Mouse (Mus musculus): ENCODE measurements around the gene Arl5c. TPM values are rescaled to one million over a fixed set of nuclear protein-coding genes. Genes with fewer than 3 reads are reported as not detected.

The Arl5c gene
- polyA plus RNA-seq, 1 experiment from 2014 or later, result 6.9 TPM

- Histone ChIP-seq H3K27ac (replicated peaks) (no peak overlapping the region), H3K36me3 (no peaks in the 10 kb centered on the region), H3K4me2 (replicated peaks) (no peak overlapping the region), H3K9me3 (no peaks in the 10 kb centered on the region), H3K4me3 (no peak overlapping the region), H3K4me1 (peaks cover 5% of the 10 kb centered on the region; the same call in 1 of the 2 replicates), H3K9ac (replicated peaks) (no peak overlapping the region), H3K27me3 (no peaks in the 10 kb centered on the region)
- no peak for ATAC-seq (replicated peaks)
- WGBS, result 90% methylated on average over 5 of the region's 5 CpGs
Measured at GRCm38 (mm10) chr11:97974141-97974540, 21.8 kb downstream of the Arl5c start.

- H3K4me1 ChIP-seq, result peaks cover 5% of the 10 kb centered on the region; the same call in 1 of the 2 replicates
- ATAC-seq (replicated peaks), result no peak
- H3K9ac ChIP-seq (replicated peaks), result no peak overlapping the region
- H3K4me2 ChIP-seq (replicated peaks), result no peak overlapping the region
- no peak overlapping the region for H3K4me3 ChIP-seq
- H3K9me3 ChIP-seq, result no peaks in the 10 kb centered on the region
- no peaks in the 10 kb centered on the region for H3K27me3 ChIP-seq
- no peak overlapping the region for H3K27ac ChIP-seq (replicated peaks)
- H3K36me3 ChIP-seq, result no peaks in the 10 kb centered on the region
- WGBS, result 70% methylated on average over 2 of the region's 2 CpGs
Measured at GRCm38 (mm10) chr11:97972434-97972833, 23.5 kb downstream of the Arl5c start.

- H3K36me3 ChIP-seq, result no peaks in the 10 kb centered on the region
- no peak for ATAC-seq (replicated peaks)
- H3K4me2 ChIP-seq (replicated peaks), result no peak overlapping the region
- 34% methylated on average over 7 of the region's 7 CpGs for WGBS
- peaks cover 5% of the 10 kb centered on the region; the same call in 1 of the 2 replicates for H3K4me1 ChIP-seq
- no peaks in the 10 kb centered on the region for H3K9me3 ChIP-seq
- no peak overlapping the region for H3K4me3 ChIP-seq
- H3K27me3 ChIP-seq, result no peaks in the 10 kb centered on the region
- no peak overlapping the region for H3K9ac ChIP-seq (replicated peaks)
- 0 out of 2 replicates have a peak overlapping the region, but pooled peaks have one; percentile 3 for H3K27ac ChIP-seq (replicated peaks)
Measured at GRCm38 (mm10) chr11:97971232-97971631, 24.7 kb downstream of the Arl5c start.

GRCm38 (mm10) chr11:97970771-97971170, 25.2 kb downstream of the Arl5c start:
- ATAC-seq (replicated peaks), result no peak

GRCm38 (mm10) chr11:97968385-97968784, 27.6 kb downstream of the Arl5c start:
- Histone ChIP-seq H3K27me3 (no peaks in the 10 kb centered on the region), H3K4me2 (replicated peaks) (no peak overlapping the region), H3K9me3 (no peaks in the 10 kb centered on the region), H3K27ac (replicated peaks) (no peak overlapping the region), H3K4me1 (peaks cover 5% of the 10 kb centered on the region; the same call in 1 of the 2 replicates), H3K36me3 (no peaks in the 10 kb centered on the region), H3K9ac (replicated peaks) (no peak overlapping the region), H3K4me3 (no peak overlapping the region)
- WGBS, result 85% methylated on average over 5 of the region's 5 CpGs
- ATAC-seq (replicated peaks), result no peak

More at GRCm38 (mm10) chr11:97970771-97971170, 25.2 kb downstream of the Arl5c start:
- Histone ChIP-seq H3K4me2 (replicated peaks) (no peak overlapping the region), H3K27ac (replicated peaks) (0 out of 2 replicates have a peak overlapping the region, but pooled peaks have one; percentile 3), H3K9ac (replicated peaks) (no peak overlapping the region), H3K4me3 (no peak overlapping the region), H3K36me3 (no peaks in the 10 kb centered on the region), H3K9me3 (no peaks in the 10 kb centered on the region), H3K4me1 (peaks cover 5% of the 10 kb centered on the region; the same call in 1 of the 2 replicates), H3K27me3 (no peaks in the 10 kb centered on the region)
- 87% methylated on average over 7 of the region's 7 CpGs for WGBS

- no peak overlapping the region for H3K4me3 ChIP-seq
- no peak for ATAC-seq (replicated peaks)
- no peaks in the 10 kb centered on the region for H3K27me3 ChIP-seq
- H3K4me2 ChIP-seq (replicated peaks), result no peak overlapping the region
- no peaks in the 10 kb centered on the region for H3K9me3 ChIP-seq
- WGBS, result 21% methylated on average over 2 of the region's 2 CpGs
- no peak overlapping the region for H3K9ac ChIP-seq (replicated peaks)
- no peaks in the 10 kb centered on the region for H3K36me3 ChIP-seq
- H3K4me1 ChIP-seq, result peaks cover 5% of the 10 kb centered on the region; the same call in 1 of the 2 replicates
- no peak overlapping the region for H3K27ac ChIP-seq (replicated peaks)
Measured at GRCm38 (mm10) chr11:97967114-97967513, 28.9 kb downstream of the Arl5c start.

- Histone ChIP-seq H3K27ac (replicated peaks) (no peak overlapping the region), H3K9me3 (no peaks in the 10 kb centered on the region), H3K9ac (replicated peaks) (no peak overlapping the region), H3K4me3 (no peak overlapping the region), H3K27me3 (no peaks in the 10 kb centered on the region), H3K4me1 (0 out of 2 replicates have a peak, but pooled peaks cover 4% of the 10 kb centered on the region), H3K4me2 (replicated peaks) (no peak overlapping the region), H3K36me3 (no peaks in the 10 kb centered on the region)
- 74% methylated on average over 1 of the region's 1 CpGs for WGBS
- ATAC-seq (replicated peaks), result no peak
Measured at GRCm38 (mm10) chr11:97960907-97961306, 35.1 kb downstream of the Arl5c start.

- H3K27ac ChIP-seq (replicated peaks), result no peak overlapping the region
- no peaks in the 10 kb centered on the region for H3K9me3 ChIP-seq
- H3K4me3 ChIP-seq, result no peak overlapping the region
- peaks cover 4% of the 10 kb centered on the region; the same call in 1 of the 2 replicates for H3K4me1 ChIP-seq
- H3K9ac ChIP-seq (replicated peaks), result no peak overlapping the region
- H3K36me3 ChIP-seq, result no peaks in the 10 kb centered on the region
- ATAC-seq (replicated peaks), result no peak
- 46% methylated on average over 5 of the region's 5 CpGs for WGBS
- H3K4me2 ChIP-seq (replicated peaks), result no peak overlapping the region
- no peaks in the 10 kb centered on the region for H3K27me3 ChIP-seq
Measured at GRCm38 (mm10) chr11:97959300-97959680, 36.7 kb downstream of the Arl5c start.

GRCm38 (mm10) chr11:97958641-97959299, 37.2 kb downstream of the Arl5c start:
- no peak for ATAC-seq (replicated peaks)
- Histone ChIP-seq H3K27me3 (no peaks in the 10 kb centered on the region), H3K9ac (replicated peaks) (no peak overlapping the region), H3K27ac (replicated peaks) (no peak overlapping the region), H3K4me2 (replicated peaks) (no peak overlapping the region), H3K36me3 (no peaks in the 10 kb centered on the region), H3K4me1 (peaks cover 4% of the 10 kb centered on the region; the same call in 1 of the 2 replicates), H3K4me3 (no peak overlapping the region), H3K9me3 (no peaks in the 10 kb centered on the region)
- 85% methylated on average over 7 of the region's 7 CpGs for WGBS

GRCm38 (mm10) chr11:97956905-97957560, 38.9 kb downstream of the Arl5c start:
- H3K27ac ChIP-seq (replicated peaks), result no peak overlapping the region

GRCm38 (mm10) chr11:97955915-97956314, 40.1 kb downstream of the Arl5c start:
- H3K27ac ChIP-seq (replicated peaks), result no peak overlapping the region
- ATAC-seq (replicated peaks), result no peak; the same call in 1 of the 2 replicates
- H3K4me3 ChIP-seq, result no peak overlapping the region
- peaks cover 4% of the 10 kb centered on the region; the same call in 1 of the 2 replicates for H3K4me1 ChIP-seq
- no peak overlapping the region for H3K9ac ChIP-seq (replicated peaks)
- no peaks in the 10 kb centered on the region for H3K9me3 ChIP-seq
- WGBS, result 43% methylated on average over 4 of the region's 4 CpGs
- H3K4me2 ChIP-seq (replicated peaks), result no peak overlapping the region
- H3K36me3 ChIP-seq, result no peaks in the 10 kb centered on the region
- no peaks in the 10 kb centered on the region for H3K27me3 ChIP-seq

More at GRCm38 (mm10) chr11:97956905-97957560, 38.9 kb downstream of the Arl5c start:
- Histone ChIP-seq H3K36me3 (no peaks in the 10 kb centered on the region), H3K4me2 (replicated peaks) (no peak overlapping the region), H3K9me3 (no peaks in the 10 kb centered on the region), H3K4me3 (no peak overlapping the region), H3K9ac (replicated peaks) (no peak overlapping the region), H3K27me3 (no peaks in the 10 kb centered on the region), H3K4me1 (peaks cover 4% of the 10 kb centered on the region; the same call in 1 of the 2 replicates)
- no peak for ATAC-seq (replicated peaks)
- WGBS, result 56% methylated on average over 6 of the region's 6 CpGs

- ATAC-seq (replicated peaks), result no peak
- Histone ChIP-seq H3K4me1 (peaks cover 8% of the 10 kb centered on the region; the same call in 1 of the 2 replicates), H3K27me3 (no peaks in the 10 kb centered on the region), H3K4me2 (replicated peaks) (no peak overlapping the region), H3K9ac (replicated peaks) (no peak overlapping the region), H3K4me3 (no peak overlapping the region), H3K27ac (replicated peaks) (no peak overlapping the region), H3K36me3 (no peaks in the 10 kb centered on the region), H3K9me3 (no peaks in the 10 kb centered on the region)
- WGBS, result 87% methylated on average over 9 of the region's 9 CpGs
Measured at GRCm38 (mm10) chr11:97955146-97955902, 40.7 kb downstream of the Arl5c start.
